Mouse (Mus musculus) liver, postnatal 0 days (tissue): ENCODE measurements around the gene Hc.

ENCODE experiments used
- CTCF ChIP-seq: sonication (generic); IDR thresholded peaks from 2 replicates; pipeline ENCODE4 v1.5.1; 2016; ENCODE audit warnings: antibody characterized with exemption, low read depth
- EP300 ChIP-seq: IDR thresholded peaks from 2 replicates; pipeline ENCODE4 v1.6.1; 2016; ENCODE audit warnings: antibody characterized with exemption, low read depth, mild to moderate bottlenecking

DNA sequence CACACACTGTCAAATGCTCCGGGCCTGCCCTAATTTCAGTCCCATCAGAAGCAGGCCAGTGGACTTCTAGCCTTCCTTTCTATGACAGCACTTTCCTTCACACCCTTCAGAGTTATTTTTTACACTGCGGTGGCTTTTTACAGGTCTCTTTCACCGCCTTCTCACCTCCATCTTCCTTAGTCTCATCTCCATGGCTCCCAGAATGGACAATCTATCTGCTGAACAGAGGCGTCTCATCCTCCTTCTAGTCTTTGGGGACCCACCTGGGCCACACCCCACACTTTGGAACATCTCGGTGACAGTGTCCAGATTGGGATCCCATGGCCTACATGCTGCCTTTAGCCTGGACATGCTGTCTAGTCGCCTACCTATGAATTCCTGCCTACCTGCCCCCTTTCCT is 100.3 kb downstream of the Hc start:
- TF ChIP-seq CTCF, result no peak
- no peak for TF ChIP-seq EP300
